Mouse (Mus musculus) B cell, adult 2 months (primary cell): ENCODE data around the gene Ifngr2.

Experiments used
- DNase-seq, 2 experiments: peaks; one replicate each; pipeline ENCODE4 v3.0.0; 2022

Ifngr2 gene

DNA sequence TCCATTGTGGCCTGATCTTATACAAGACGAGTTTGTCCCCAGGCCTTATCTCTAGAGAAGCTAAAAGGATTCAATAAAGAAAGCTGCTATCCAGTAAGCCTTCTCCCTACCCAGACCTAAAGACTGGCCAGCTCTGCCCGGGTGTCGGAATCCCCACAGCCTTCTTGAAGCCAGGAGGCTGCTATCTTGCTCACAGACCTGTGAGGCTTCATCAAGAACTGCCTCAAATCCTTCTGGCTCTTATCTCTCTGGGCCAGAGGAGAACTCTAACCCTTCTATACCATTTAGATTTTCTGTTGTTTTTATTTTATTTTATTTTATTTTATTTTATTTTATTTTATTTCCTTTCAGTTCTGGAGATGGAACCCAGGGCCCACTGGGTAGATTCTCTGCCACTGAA, 9.8 kb upstream of the Ifngr2 start:
- no peak for DNase-seq

DNA sequence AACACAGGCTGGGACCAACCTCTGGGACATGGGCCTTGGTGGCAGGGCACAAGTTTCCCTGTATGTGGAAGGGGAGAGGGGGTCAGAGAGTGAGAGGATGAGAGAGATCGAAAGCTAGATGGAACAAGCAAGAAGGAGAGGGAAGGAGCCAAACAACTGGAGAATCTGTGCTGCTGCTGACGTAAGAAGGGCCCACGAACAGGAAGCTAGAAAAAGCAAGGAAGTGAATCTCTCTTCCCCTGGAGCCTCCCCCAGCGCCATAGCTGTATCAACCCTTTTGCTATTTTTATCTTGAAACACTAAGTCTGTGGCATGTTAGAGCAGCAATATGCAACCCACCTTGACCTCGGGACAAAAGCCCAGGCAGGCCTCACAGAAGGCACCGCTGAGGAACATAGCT, 8.8 kb upstream of the Ifngr2 start:
- DNase-seq = peak; percentile 36 to 49

DNA sequence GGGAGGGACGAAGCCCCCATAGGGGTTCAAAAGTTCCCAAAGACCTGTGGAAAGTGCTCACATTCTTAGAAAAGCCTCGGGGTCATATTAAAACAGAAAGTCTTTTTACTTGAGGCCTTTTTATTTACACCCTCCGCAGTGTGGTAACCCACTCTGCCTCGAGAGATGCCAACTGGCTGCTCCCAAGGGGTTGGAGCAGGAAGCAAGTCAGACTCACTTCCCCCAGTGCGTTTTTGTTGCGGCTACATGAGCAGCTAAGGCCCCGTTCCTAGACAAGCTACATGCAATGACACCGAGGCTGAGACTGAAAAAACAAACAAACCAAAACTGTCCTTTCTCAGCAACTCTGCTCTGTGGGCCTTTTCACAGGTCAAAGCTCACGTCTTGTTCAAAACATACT, 8.4 kb upstream of the Ifngr2 start:
- DNase-seq = peak; percentile 45 to 58

DNA sequence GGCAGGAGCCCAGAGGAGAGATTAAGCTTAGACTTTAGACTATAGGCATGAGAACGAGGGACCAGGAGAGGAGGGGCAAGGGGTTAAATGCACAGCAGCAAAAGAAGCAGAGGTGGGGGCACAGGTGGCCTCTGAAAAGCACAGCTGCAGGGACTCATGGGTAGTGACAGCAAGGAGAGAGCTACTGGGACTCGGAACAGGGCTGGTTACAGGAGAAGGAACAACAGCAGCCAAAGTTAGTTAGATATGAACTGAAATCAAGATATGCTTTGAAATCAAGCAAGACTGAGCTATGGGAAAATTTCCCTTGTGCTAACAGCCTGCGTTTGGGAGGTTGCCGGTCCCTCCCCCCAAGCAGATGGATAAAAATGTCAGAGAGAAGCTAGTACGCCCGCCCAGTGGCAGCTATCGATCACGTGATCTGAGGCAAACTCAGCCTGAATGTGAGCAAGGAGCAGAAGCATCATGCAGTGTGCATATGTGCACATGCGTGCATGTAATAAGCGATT, 5.2 kb upstream of the Ifngr2 start:
- DNase-seq = no peak

DNA sequence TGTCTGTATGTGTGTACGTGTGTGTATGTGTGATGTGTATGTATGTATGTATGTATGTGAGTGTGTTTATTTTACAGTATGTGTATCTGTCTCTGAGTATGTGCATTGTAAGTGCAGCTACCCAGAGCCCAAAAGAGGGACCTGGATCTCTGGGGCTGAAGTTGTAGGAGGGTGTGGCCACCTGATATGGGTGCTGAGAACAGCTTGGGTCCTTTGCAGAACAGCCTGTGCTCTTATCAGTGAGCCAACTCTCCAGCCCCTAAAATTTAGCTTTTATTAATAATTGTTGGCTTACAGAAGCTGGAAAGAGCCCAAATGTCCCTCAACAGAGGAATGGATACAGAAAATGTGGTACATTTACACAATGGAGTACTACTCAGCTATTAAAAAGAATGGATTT, 3.3 kb upstream of the Ifngr2 start:
- no peak for DNase-seq

DNA sequence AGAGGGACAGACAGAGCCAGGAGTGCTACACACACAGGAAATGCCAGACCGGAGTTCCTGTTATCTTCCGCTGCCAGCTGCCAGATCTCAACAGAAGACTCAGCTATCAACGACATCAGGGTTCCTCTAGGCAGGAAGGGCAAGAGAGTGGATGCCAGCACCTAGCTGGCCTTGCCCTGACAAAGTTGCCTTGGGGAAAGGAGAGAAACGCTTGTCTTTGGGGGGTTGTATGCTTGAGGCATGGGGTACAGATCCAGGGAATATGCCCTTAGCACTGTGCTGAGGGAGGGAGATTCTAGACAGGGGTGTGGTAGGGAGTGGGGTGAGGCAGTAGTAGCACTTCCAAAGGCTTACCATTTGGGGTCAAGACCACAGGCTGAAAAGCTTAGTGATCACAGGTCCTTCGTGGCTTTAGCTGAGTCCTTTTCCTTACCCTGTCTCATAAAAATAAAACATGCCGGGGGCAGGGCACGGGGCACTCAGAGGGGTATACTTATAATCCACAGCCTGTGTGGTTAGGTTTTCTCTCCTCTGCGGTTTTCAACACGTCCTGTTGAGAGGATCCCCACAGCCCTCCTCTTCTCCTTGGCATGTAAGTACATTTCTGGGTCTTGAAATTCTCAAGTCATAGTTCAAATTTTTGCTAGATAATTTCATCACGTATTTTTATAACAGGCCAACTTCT, 1.1 kb upstream of the Ifngr2 start:
- DNase-seq = peak; percentile 61

DNA sequence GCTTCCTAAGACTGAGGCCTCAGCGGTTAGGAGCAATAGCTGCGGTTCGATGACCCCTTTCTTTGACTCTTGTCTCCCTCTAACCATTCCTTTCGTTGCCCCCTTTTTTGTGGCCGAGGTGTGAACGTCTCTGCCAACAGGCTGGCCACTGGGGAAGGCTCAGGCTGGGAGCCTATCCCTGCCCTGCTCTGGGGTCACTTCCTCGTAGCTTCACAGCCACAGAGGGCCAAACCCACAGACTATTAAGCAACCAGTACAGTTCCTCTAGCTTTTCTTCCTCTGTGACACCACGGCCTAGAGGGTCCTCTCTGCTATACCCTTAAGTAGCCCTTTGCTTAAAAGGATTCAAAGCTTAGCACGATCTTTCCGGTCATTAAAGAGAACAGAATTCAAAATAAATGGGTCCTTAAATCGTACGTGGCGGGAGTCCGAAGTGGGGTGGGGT, 459 bp upstream of the Ifngr2 start:
- peak; percentile 67 to 69 for DNase-seq

DNA sequence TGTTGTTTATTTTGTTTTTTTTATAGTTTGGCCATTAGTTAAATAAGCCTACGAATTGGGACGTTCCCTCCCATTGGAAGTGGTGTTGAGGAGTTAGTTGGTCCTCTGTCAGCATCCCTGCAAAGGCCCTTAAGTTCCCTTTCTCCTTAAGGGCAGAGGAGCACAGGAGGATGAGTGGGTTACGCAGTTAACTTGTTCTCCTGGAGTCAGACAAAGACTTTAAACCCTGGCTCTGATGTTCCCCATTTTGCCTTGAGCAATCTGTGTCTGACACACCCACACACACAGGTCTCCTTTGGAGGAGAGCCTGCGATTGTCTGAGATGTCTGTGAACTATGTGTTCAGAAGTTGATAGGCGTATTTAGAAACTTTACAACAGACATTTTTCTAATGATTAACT, 1.1 kb downstream of the Ifngr2 start:
- no peak for DNase-seq

DNA sequence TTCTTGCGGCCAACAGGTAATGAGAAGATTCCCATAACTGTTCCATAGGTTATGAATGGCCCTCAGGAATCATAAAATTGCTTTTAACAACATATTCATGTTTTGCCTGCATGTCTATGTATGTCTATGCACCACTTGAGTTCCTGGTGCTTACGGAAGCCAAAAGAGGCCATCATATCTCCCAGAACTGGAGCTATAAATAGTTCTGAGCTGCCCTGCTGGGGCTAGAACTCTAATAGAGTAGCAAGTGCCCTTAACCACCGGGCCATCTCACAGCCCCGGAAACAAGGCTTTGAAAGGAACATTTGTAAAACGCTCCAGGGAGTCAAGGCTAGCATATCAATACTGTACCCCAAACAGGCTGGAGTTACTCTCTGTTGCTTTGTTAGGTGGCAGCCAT, 1.7 kb downstream of the Ifngr2 start:
- DNase-seq = no peak

DNA sequence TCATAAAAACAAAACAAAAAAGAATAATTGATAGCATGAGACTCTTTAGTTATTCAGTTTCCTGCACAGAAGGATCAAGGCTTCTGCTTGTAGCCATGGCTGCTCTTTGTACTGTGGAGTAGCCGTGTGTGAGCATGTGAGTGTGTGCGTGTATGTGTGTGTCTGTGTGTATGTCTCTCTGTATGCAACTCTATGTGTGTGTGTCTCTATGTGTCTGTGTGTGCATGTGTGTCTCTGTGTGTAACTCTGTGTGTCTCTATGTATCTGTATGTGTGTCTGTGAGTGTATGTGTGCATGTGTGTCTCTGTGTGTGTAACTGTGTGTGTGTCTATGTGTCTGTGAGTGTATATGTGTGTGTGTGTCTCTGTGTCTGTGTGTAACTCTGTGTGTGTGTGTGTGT, 2.1 kb downstream of the Ifngr2 start:
- DNase-seq = no peak

DNA sequence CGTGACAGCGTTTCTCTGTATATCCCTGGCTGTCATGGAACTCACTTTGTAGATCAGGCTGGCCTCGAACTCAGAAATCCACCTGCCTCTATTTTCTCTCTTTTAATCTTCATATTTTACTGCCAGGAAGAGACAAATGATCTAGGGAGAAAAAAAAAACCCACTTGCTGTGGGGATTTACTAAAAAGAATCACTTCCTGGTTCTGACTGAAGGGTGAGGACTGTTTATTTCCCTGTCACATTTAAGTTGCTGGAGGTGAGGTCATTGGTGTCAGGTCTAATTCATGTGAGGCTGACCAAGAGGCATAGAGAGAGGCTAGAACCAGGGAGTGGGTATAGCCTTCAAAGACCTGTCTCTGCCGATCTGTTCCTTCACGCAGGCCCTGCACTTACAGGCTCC, 2.7 kb downstream of the Ifngr2 start:
- peak; percentile 24 to 31 for DNase-seq

DNA sequence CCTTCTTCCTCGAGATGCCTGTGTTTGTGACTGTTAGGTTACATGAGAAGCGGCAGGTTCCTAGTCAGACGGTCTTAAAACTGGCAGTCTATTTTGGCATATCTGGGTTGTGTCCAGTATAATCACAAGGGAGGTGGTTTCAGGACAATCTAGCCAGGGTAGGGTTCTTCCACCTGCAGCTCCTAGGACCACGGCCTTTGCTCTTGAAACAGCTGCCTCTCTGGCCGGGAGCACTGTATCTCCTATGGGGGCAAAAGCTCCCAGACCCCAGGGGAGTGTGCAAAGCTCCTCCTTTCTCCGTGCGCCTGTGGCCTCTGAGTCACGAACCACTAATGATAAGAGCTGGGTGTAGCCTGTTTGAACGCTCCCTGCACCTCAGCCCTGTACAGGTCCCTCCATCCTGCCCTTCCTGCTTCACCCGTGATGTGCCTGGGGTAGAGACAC, 4.2 kb downstream of the Ifngr2 start:
- no peak for DNase-seq

DNA sequence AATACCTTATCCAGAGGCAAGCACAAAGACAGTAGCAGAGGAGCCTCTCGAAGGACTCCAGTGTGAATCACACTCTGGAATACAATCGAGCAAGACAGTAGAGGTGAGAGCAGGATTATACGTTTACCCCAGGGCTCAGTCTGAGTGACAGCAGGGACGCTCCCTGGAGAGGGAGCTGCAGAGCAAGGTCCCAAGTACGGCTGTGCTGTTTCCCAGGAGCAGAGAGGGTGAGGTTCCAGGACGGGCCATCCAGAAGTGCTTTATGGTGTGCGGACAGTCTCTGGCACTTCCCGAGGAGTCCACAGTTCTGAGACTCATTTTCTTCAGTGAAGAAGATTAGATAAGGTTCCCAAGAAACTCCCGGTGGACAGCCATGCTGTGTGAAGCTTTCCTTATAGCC, 5.2 kb downstream of the Ifngr2 start:
- DNase-seq = no peak

DNA sequence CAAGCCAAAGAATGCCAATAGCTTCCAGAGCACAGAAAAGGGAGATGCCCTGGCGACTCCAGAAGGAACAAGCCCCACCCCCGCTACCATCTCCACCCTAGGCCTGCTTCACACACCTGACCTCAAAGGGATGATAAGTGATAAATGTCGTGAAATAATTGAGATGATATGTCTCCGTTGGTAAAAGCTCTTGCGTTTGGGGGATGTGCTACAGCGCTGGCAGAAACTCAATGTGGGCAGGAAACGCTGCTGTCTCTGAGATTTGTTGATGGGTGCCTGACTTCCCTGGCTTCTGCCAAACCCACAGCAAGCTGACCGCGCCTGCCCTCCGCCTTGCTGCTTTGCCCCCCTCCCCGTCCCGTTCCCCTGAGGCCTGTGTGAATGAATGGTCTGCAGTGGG, 6.8 kb downstream of the Ifngr2 start:
- DNase-seq = no peak

DNA sequence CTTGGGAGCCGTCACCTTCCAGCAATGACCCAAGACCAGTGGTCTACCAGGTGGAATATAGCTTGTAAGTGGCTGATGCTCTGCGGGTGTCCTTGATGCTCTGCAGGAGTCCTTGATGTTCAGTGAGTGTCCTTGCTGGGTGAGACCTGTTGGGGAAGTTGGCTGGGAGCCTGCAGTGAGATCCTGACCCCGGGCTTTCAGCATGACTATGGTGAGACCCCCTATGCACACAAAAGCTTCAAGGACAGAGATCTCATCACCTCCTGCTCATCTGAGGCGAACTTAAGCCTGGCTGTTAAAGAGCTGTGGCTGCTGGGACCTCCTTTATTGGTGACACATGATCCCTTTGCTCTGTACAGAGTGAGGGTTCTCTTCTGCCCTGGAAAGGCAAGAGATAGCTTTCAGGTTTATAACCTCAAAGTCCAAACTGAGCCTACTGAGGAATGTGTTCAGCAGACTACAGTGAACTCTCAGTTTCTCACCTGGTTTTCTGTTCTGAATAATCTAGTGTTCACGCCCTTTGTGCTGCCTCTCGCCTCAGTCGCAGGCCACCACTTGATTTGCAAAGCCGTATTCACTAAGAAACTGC, 8.2 kb downstream of the Ifngr2 start:
- no peak for DNase-seq

DNA sequence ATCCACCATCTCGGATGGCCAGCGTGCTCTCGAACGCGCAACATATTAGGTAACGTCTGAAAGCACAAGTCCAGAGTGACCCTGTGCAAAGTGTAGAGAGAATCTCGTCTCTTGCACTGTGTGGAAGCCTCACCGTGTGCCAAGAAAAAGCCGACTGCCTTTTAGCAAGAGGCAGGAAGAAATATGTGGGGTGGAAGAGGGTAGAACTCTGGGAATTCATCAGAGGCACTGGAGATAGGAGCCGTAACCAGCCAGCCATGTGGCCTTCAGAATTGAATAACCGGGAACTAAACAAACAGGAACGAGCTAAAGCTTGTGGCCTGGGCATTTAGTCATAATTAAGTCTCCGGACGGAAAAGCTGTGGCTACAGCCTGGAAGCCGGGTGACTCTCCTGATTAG, 9.8 kb downstream of the Ifngr2 start:
- no peak for DNase-seq

DNA sequence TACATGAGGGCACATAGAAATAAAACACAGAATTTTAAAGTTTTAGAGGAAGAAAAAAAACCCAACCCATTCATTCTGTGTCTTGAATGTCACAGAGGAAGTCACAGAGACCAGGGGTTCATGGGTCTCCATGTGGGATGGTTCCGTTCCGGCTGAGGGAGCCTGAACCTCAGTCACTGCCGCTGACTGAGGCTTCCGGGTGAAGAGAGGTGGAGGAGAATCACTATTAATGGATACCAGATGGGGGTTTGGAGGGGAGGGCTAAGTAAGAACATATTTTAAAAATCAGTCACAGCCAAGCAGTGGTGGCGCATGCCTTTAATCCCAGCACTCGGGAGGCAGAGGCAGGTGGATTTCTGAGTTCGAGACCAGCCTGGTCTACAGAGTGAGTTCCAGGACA, 10.3 kb downstream of the Ifngr2 start:
- DNase-seq = no peak

DNA sequence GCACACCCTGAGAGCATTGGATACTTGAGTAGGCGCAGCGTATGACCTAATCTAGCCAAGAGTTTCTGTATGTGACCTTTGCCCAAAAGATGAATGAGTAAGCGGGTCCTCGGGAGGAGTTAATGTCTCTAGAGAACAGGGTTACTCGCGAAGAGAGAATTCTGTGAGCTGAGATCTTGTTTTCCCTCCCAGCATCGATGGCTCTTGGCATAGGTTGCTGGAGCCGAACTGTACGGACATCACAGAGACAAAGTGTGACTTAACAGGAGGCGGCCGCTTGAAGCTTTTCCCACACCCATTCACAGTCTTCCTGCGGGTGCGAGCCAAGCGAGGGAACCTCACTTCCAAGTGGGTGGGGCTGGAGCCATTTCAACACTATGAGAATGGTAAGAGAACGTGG, 10.8 kb downstream of the Ifngr2 start:
- DNase-seq = no peak

DNA sequence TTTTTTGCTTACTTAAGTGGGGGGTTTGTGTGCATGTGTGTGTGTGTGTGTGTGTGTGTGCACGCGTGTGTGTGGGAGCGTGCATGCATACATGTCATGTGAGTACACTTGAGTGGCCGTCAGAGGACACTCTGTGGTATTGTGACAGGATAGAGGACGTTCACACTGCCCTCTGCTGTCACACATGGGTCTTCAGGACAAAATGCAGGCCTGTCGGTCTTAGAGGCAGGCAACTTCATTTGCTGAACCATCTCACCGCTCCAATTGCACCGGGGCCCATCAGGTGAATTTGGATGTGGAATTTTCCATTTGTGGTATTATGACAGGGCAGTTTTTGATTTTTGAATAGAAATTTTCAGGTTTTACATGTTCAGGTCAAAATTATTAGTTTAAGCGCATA, 14.2 kb downstream of the Ifngr2 start:
- DNase-seq = peak; percentile 44 to 50

DNA sequence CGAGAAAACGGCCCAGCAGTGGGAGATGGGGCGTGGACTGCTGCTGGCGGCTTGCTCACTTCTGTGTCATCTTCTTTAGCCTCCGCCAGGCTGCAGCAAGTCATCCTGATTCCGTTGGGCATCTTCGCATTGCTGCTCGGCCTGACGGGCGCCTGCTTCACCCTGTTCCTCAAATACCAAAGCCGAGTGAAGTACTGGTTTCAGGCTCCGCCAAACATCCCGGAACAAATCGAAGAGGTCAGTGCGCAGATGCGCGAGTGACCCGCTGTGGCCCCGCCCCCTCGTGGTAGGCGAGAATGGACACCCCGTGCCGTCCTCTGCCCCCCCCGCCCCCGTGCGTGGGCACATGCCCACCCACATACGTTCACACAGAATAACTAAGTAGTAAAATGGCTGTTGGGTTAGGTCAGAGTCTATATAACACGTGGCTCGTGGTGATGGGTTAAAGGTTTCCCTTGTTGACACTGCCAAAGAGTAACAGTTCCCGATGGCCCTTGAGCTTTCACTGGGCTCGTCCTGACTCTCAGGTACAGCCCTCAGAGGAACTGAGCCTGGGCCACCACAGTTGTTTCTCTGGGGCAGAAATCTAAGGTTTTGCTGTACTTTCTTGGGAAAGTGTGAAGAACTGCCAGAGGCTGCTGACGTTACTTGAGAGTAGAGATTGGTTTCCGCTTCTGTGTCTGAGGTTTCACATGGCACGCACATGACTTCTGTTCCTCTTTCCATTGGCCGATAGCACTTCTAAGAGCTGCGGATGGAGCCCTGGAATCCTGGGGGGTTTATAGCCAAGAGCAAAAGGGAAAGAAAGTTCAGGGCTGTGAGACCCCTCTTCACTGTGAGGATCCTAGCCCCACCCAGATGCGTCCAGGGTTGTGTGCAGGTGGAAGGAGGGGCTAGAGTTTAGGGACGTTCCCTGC, 14.9 kb downstream of the Ifngr2 start:
- peak; percentile 31 for DNase-seq

DNA sequence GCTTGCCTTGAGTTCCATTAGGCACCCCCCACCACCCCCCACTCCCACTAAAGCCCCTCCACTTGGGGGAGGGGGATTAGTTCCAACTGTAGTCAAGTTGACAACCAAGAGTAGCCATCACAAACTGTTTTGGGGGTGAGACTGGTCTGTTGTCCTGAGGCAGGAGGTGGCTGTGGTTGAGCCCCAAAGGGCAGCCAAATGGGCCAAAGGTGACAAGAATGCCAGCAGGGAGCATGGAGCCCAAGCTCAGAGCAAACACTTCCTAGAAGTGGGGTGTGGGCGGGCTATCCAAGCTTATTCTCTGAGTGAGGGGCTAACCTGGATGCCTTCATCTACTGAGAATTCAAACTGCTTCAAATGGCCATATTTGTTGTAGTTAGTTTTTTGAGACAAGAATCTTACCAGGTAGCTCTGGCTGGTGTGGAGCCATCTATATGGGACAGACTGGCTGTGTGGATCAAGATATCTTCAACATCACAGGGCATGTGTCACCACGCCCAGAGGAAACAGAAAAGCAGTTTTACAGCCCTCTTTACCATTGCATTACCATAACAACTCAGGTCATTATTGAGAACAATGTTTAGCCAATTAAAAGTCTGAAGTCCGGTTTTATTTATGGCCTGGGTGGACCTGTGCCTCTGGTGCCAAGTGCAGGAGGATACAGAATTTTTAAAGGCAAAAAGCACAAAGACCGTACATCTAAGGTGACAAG, 17.9 kb downstream of the Ifngr2 start:
- DNase-seq = no peak

DNA sequence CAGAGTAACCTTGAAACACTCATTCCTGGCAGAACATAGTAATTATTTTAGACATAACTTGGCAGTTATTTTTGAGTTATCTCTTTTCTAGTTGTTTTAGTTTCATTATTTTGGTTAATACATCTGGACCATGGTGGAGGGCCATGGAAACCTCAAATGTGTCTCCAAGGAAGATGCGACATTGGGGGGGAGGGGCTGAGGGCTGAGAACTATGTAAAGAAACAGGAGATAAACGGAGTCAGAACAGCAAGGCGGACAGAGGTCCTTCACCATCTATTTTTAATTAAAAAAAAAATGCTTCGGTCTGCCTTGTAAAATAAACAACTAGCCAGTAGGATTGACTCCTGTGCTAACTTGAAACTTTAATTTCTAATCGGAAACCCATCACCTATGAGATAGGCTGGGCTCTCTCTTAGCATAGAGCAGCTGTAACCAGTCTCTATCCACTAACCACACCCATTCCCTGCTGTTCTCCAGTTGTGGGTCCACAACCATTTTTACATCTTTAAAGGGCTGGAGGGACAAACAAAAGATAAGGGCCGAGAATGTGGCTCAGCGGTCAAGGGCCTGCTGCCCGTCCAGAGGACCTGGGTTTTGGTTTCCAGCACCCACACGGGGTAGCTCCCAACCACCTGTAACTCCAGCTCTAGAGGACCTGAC, 18.6 kb downstream of the Ifngr2 start:
- no peak for DNase-seq
